In the genomic region with DNA sequence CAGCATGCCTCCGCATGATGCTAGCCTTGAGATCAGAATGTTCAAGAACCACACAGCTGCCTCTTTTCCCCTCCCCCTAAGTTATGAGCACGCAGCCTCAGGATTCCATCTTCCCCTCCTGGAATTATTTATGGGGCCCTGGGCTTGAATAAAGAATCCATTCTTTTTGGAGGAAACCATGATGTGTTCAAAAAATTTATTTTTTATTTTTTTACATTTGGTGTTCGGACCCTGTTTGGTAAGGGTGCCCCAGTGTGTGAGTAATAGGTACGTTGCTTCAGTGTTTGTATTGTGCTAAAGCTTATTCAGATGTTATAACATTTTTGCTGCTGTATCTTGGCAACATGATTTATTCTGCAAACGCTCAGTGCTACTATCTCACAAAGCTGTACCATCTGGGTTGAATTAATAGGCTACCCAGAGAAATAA, we compare ENCODE assay signal across 10 mouse cellular contexts.
A peak's percentile ranks its signal among the peaks of the same experiment; 100 is the strongest.
DNase-seq lines count a peak whose midpoint lies in the region; ATAC-seq and TF ChIP-seq lines count a peak whose summit lies in the region.
"Had no signal": no experiment of that assay in that cellular context is flagged by ENCODE, and none has a peak within 500 bp of the region (broad histone marks: within the 10 kb centered on the region; RNA-seq: fewer than 3 reads in every experiment).

No protein-coding gene starts in this region.

- peak overlapping the region; percentile 5 for H3K27ac ChIP-seq in embryonic facial prominence, embryonic 12.5 days
- peak overlapping the region; percentile 98 for H3K27ac ChIP-seq in hindbrain, embryonic 12.5 days
- peak overlapping the region; percentile 96 for H3K27ac ChIP-seq in midbrain, embryonic 14.5 days (replicated peaks; ENCODE audit: low read depth, low read length)
- no peak overlapping the region for H3K27ac ChIP-seq in left cerebral cortex, adult 2 months

- WGBS in embryonic facial prominence, embryonic 12.5 days = 34% methylated on average over 5 of the region's 5 CpGs
- WGBS in hindbrain, embryonic 12.5 days = 12% methylated on average over 5 of the region's 5 CpGs
- 4% methylated on average over 5 of the region's 5 CpGs for WGBS in midbrain, embryonic 14.5 days
- WGBS in lung, adult 2 months = 70% methylated on average over 5 of the region's 5 CpGs

- TF ChIP-seq POLR2A in brain, embryonic 14.5 days (IDR thresholded peaks at IDR 0.05; ENCODE audit: borderline replicate concordance, extremely low read depth, insufficient read depth, insufficient read length, poor library complexity, severe bottlenecking) = no peak
- TF ChIP-seq POLR2A in lung, adult 2 months (IDR thresholded peaks at IDR 0.05; ENCODE audit: borderline replicate concordance, extremely low read depth, low read depth, low read length) = no peak

- no peaks in the 10 kb centered on the region for H3K27me3 ChIP-seq in embryonic facial prominence, embryonic 12.5 days
- no peaks in the 10 kb centered on the region for H3K27me3 ChIP-seq in hindbrain, embryonic 12.5 days
- H3K27me3 ChIP-seq in midbrain, embryonic 14.5 days (ENCODE audit: control insufficient read depth, insufficient read depth, low read length) = no peaks in the 10 kb centered on the region

- H3K36me3 ChIP-seq in embryonic facial prominence, embryonic 12.5 days = no peaks in the 10 kb centered on the region
- H3K36me3 ChIP-seq in hindbrain, embryonic 12.5 days = no peaks in the 10 kb centered on the region
- H3K36me3 ChIP-seq in midbrain, embryonic 14.5 days (ENCODE audit: control insufficient read depth, insufficient read depth, low read length) = no peaks in the 10 kb centered on the region

- peak; percentile 90 for DNase-seq in brain, embryonic 14.5 days (ENCODE audit: low read depth)
- DNase-seq in midbrain, embryonic 14.5 days = peak; percentile 77
- no peak for DNase-seq in left cerebral cortex, adult 9 months (ENCODE audit: low spot score in 2 of 2)
- DNase-seq in lung, adult 2 months = no peak
- DNase-seq in left cerebral cortex, adult 2 months (ENCODE audit: extremely low spot score in 1 of 2, low spot score in 2 of 2) = no peak
- DNase-seq: cerebellum, adult 11 months; kidney, postnatal 25 days; right cerebral cortex, adult 18-20 months had no signal

- ATAC-seq in embryonic facial prominence, embryonic 12.5 days (ENCODE audit: insufficient number of reproducible peaks, insufficient read depth, low FRiP score, low TSS enrichment) = 0 out of 2 replicates have a peak, but pooled peaks have one; percentile 32
- ATAC-seq in hindbrain, embryonic 12.5 days (ENCODE audit: low FRiP score) = peak; percentile 56
- peak; percentile 74 for ATAC-seq in midbrain, embryonic 14.5 days (ENCODE audit: low FRiP score, low TSS enrichment)

- H3K9me3 ChIP-seq in embryonic facial prominence, embryonic 12.5 days = no peaks in the 10 kb centered on the region
- no peaks in the 10 kb centered on the region for H3K9me3 ChIP-seq in hindbrain, embryonic 12.5 days (replicated peaks)
- H3K9me3 ChIP-seq in midbrain, embryonic 14.5 days (ENCODE audit: control insufficient read depth, low read length) = no peaks in the 10 kb centered on the region

- intact Hi-C loops in left cerebral cortex, adult 2 months (cut with DNase I) = loop anchor here (1.0 to 5.0 kb wide), 2 partner anchors 44 to 150 kb away; no protein-coding TSS in a partner anchor

- no peak overlapping the region for H3K4me3 ChIP-seq in embryonic facial prominence, embryonic 12.5 days
- no peak overlapping the region for H3K4me3 ChIP-seq in hindbrain, embryonic 12.5 days
- no peak overlapping the region for H3K4me3 ChIP-seq in midbrain, embryonic 14.5 days (replicated peaks; ENCODE audit: low read depth, low read length)
- no peak overlapping the region for H3K4me3 ChIP-seq in lung, adult 2 months (replicated peaks; ENCODE audit: extremely low read depth, low read depth, low read length)
- H3K4me3 ChIP-seq in left cerebral cortex, adult 2 months = no peak overlapping the region

- H3K9ac ChIP-seq in embryonic facial prominence, embryonic 12.5 days = no peak overlapping the region
- H3K9ac ChIP-seq in hindbrain, embryonic 12.5 days = no peak overlapping the region
- H3K9ac ChIP-seq in midbrain, embryonic 14.5 days (replicated peaks; ENCODE audit: low read length) = no peak overlapping the region

- no peak overlapping the region for H3K4me2 ChIP-seq in embryonic facial prominence, embryonic 12.5 days (replicated peaks)
- 0 out of 2 replicates have a peak overlapping the region, but pooled peaks have one; percentile 4 for H3K4me2 ChIP-seq in hindbrain, embryonic 12.5 days (replicated peaks)
- H3K4me2 ChIP-seq in midbrain, embryonic 14.5 days (ENCODE audit: low read length) = peak overlapping the region; percentile 51; the same call in 1 of the 2 replicates

- no peak for TF ChIP-seq CTCF in brain, embryonic 14.5 days (IDR thresholded peaks at IDR 0.05; ENCODE audit: borderline replicate concordance, extremely low read depth, insufficient read depth, insufficient read length)
- no peak for TF ChIP-seq CTCF in lung, adult 2 months (IDR thresholded peaks at IDR 0.05; ENCODE audit: insufficient read depth, low read length)
- no peak for TF ChIP-seq CTCF in left cerebral cortex, adult 2 months (IDR thresholded peaks at IDR 0.05)

- peaks cover 26% of the 10 kb centered on the region for H3K4me1 ChIP-seq in embryonic facial prominence, embryonic 12.5 days
- peaks cover 53% of the 10 kb centered on the region for H3K4me1 ChIP-seq in hindbrain, embryonic 12.5 days
- H3K4me1 ChIP-seq in midbrain, embryonic 14.5 days (ENCODE audit: control insufficient read depth, insufficient read depth, low read length) = peaks cover 58% of the 10 kb centered on the region
- no peaks in the 10 kb centered on the region for H3K4me1 ChIP-seq in lung, adult 2 months (ENCODE audit: control insufficient read depth, insufficient read depth, low read length)

Comparison
In these comparisons a context has a peak if more than half of its experiments do, and no peak if none do; other contexts are left out.
1. DNase-seq: peak in brain, embryonic 14.5 days (single experiment) and midbrain, embryonic 14.5 days (single experiment); none in left cerebral cortex, adult 9 months (0 of 2), lung, adult 2 months (single experiment) and left cerebral cortex, adult 2 months (0 of 2).
2. Peak in every context shown above with its lines, with median percentiles within 50 percentile points of each other: ATAC-seq.